Mouse (Mus musculus): Measurements from ENCODE around the gene Ect2l.

DNA sequence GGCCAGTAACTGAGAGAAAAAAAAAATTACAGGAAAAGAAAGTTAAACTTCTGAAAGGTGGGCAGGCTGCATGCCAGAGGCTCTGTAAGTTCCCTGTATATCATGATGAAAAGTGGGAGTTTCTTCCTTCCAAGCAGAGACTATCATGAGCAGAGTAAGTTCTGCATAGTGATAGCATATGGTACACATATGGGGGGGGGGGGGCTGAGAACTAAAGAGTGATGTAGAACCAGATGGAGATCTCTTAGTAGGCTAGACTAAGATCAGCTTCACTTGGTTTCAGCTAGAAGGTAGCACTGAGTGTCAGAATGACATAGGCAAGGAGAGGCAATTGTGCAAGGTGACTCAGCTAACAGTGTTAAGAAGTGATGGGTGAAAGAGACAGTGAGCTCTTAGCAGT is 99.8 kb downstream of the Ect2l start:
- TF ChIP-seq CTCF (IDR thresholded peaks at IDR 0.05; ENCODE audit: low read depth, low read length) (no peak), POLR2AphosphoS5 (IDR thresholded peaks at IDR 0.05; ENCODE audit: insufficient replicate concordance, low read depth, low read length) (no peak), TAL1 (conservative IDR thresholded peaks at IDR 0.05; ENCODE audit: low read depth, low read length) (no peak)
